Mouse (Mus musculus): ENCODE results near the gene Maco1.

DNA sequence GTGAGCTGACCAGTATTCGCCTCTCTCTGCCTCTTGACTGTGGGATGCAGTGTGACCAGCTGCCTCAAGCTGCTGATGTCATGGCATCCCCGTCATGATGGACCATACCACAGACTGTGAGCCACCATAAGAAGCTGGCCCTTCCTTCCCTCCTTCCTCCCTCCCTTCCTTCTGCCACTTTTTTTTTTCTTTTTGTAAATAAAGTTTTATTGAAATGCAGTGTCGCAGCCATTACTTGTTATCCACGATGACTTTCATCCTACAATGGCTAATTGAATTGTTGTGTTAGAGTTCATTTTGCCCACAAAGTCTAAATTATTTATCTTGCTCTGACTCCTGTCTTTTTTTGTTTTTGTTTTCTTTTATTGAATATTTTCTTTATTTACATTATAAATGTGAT lies 5.3 kb upstream of the Maco1 start:
- no peak for TF ChIP-seq CTCF (IDR thresholded peaks at IDR 0.05; ENCODE audit: low read depth, low read length)
- TF ChIP-seq POLR2A (IDR thresholded peaks at IDR 0.05; ENCODE audit: insufficient read depth, low read length) = no peak

All from ES-Bruce4 (cell line).